Mouse (Mus musculus) G1E (cell line): ENCODE data around the gene Rft1.

Source experiments
- CTCF ChIP-seq: IDR thresholded peaks from 2 replicates; pipeline ENCODE4 v1.5.1; 2012; ENCODE audit warnings: low read depth, low read length, inconsistent platforms, mixed read lengths
- GATA1 ChIP-seq: IDR thresholded peaks from 2 replicates; pipeline ENCODE4 v1.6.1; 2012; ENCODE audit warnings: borderline replicate concordance, low read length, inconsistent platforms, mixed read lengths
- TAL1 ChIP-seq: conservative IDR thresholded peaks from 2 replicates; pipeline ENCODE4 v1.6.1; 2012; ENCODE audit warnings: low read depth, low read length, inconsistent platforms, mixed read lengths

- TF ChIP-seq CTCF = no peak
- TF ChIP-seq TAL1 = no peak
- TF ChIP-seq GATA1 = no peak
These were observed 82.3 kb downstream of the Rft1 start for GRCm38 (mm10) chr14:30736413-30736812.
